Mouse (Mus musculus): ENCODE data around the gene Plg. TPM values are rescaled to one million over a fixed set of nuclear protein-coding genes. Genes with fewer than 3 reads are reported as not detected.
A peak's percentile ranks its signal among the peaks of the same experiment; 100 is the strongest.

Plg gene
- total and polyA plus RNA-seq, 3 experiments = 0.04 TPM; not detected in 2

DNA sequence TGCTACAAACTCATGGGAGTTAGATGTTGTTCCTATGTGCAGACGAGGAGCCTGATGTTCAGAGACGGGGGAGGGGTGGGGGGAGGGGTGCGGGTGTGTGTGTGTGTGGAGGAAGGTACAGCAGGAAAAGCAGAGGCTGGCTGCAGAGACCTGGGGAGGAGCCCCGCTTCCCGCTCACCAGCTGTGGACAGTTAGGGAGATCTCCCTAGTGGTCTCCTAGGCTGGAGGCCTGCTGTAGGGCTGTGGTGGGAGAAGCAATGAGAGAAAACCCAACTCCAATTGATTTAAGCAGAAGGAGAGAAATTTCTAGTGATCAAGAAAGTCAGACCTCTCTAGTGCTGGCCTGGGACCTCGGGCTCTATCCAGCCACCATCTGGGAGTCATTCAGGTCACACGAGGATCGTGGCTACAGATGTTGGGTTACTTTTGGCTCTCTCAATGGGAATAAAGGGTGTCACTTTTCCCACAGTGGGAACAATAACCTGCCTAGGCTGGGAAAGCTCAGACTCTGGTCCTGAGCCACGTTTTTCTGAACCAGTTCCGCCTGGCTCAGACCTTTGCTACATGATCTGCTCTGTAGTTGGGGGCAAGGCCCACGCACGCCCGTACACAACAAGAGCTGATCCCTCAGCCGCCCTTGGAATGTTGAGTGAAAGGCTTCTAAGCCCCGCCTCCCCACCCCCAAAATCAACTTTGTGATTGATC, 36.8 kb downstream of the Plg start:
- intact Hi-C loops (cut with DNase I) = loop anchor here (5.0 to 10.0 kb wide), 2 partner anchors 450 to 582 kb away; partner anchors contain the start of gene Mas1
- H3K27me3 ChIP-seq (ENCODE audit: control insufficient read depth, insufficient read depth, low read length) = no peaks in the 10 kb centered on the region
- H3K9ac ChIP-seq (ENCODE audit: low read depth, low read length) = no peak overlapping the region
- H3K36me3 ChIP-seq (ENCODE audit: control insufficient read depth, insufficient read depth, low read length) = no peaks in the 10 kb centered on the region
- peak overlapping the region; percentile 49 for H3K27ac ChIP-seq
- peak in 1 of 2 experiments; percentile 39 for DNase-seq
- peaks cover 8% of the 10 kb centered on the region for H3K4me1 ChIP-seq (ENCODE audit: control insufficient read depth, insufficient read depth, low read length)
- no peak for TF ChIP-seq POLR2A (IDR thresholded peaks at IDR 0.05; ENCODE audit: insufficient read depth, low read depth, low read length)
- no peak for TF ChIP-seq CTCF (IDR thresholded peaks at IDR 0.05)
- no peak for TF ChIP-seq EP300 (IDR thresholded peaks at IDR 0.05; ENCODE audit: insufficient read depth, low read depth, low read length)
- H3K79me2 ChIP-seq (replicated peaks; ENCODE audit: control insufficient read depth, insufficient read depth, low read length) = no peaks in the 10 kb centered on the region
- WGBS = 42% methylated on average over 15 of the region's 15 CpGs
- H3K4me3 ChIP-seq = no peak overlapping the region

DNA sequence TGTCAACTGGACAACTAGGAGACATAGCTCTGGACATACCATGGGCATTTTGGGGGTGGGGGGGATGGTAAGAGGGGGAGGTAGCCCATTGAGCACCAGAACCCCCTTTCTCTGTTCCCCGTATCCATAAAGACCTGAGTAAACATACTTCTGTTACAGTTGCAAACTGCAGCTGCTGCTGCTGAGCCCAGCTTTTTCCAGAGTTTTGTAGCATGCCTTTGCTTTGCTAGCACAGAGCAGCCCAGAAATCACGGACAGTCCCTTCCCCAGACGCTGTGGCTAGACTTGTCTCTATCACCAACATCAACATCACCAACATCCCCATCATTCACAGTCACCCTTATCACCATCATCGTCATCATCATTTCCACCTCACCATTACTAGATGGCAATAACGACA, 37.3 kb downstream of the Plg start:
- WGBS = 58% methylated on average over 5 of the region's 5 CpGs
- Histone ChIP-seq H3K27me3 (ENCODE audit: control insufficient read depth, insufficient read depth, low read length) (no peaks in the 10 kb centered on the region), H3K36me3 (ENCODE audit: control insufficient read depth, insufficient read depth, low read length) (no peaks in the 10 kb centered on the region), H3K9ac (ENCODE audit: low read depth, low read length) (no peak overlapping the region), H3K4me1 (ENCODE audit: control insufficient read depth, insufficient read depth, low read length) (peaks cover 8% of the 10 kb centered on the region), H3K79me2 (replicated peaks; ENCODE audit: control insufficient read depth, insufficient read depth, low read length) (no peaks in the 10 kb centered on the region), H3K4me3 (no peak overlapping the region), H3K27ac (peak overlapping the region; percentile 49; the same call in 1 of the 2 replicates)
- TF ChIP-seq POLR2A (IDR thresholded peaks at IDR 0.05; ENCODE audit: insufficient read depth, low read depth, low read length) (no peak), EP300 (IDR thresholded peaks at IDR 0.05; ENCODE audit: insufficient read depth, low read depth, low read length) (no peak)
- intact Hi-C loops (cut with DNase I) = loop anchor here (1.0 to 10.0 kb wide), 6 partner anchors 39 to 582 kb away; partner anchors contain the start of gene Mas1
- DNase-seq = no peak

DNA sequence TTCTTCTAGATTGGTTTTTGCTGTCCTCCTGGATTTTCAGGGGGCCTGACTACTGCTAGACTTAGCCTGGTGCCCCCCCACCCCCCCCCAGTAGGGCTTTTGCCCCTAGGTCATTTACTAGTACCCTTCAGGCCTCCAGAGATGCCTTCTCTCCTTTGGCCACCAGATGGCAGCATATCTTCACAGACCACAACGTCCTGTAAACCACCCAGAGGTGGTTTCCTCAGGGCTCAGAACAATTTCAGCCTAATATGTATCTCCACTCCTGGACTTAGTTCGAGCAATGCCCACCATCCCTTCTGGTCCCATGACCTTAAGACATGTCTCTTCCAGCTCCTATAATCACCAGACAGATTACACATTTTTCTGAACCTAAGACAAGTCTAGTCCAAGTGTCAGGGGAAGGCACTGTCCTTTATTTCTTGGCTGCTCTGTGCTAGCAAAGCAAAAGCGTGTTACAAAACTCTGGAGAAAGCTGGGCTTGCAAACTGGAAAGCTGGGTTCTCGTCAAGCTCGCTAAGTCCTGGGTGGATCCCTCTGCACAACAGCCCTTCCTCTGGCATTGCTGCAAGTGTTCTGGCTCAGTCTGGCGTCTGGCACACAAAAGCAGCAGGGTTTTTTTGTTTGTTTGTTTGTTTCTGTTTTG, 38.0 kb downstream of the Plg start:
- H3K4me3 ChIP-seq = no peak overlapping the region
- WGBS = 37% methylated on average over 6 of the region's 6 CpGs
- H3K36me3 ChIP-seq (ENCODE audit: control insufficient read depth, insufficient read depth, low read length) = no peaks in the 10 kb centered on the region
- DNase-seq = peak; percentile 74 to 85
- no peak overlapping the region for H3K27ac ChIP-seq
- intact Hi-C loops (cut with DNase I) = loop anchor here (1.0 to 10.0 kb wide), 6 partner anchors 38 to 581 kb away; partner anchors contain the start of gene Mas1
- TF ChIP-seq EP300 (IDR thresholded peaks at IDR 0.05; ENCODE audit: insufficient read depth, low read depth, low read length) (peak; percentile 75; the same call in 1 of the 2 replicates), POLR2A (IDR thresholded peaks at IDR 0.05; ENCODE audit: insufficient read depth, low read depth, low read length) (no peak), CTCF (IDR thresholded peaks at IDR 0.05) (peak; percentile 83)
- H3K27me3 ChIP-seq (ENCODE audit: control insufficient read depth, insufficient read depth, low read length) = no peaks in the 10 kb centered on the region
- H3K9ac ChIP-seq (ENCODE audit: low read depth, low read length) = no peak overlapping the region
- H3K79me2 ChIP-seq (replicated peaks; ENCODE audit: control insufficient read depth, insufficient read depth, low read length) = no peaks in the 10 kb centered on the region
- H3K4me1 ChIP-seq (ENCODE audit: control insufficient read depth, insufficient read depth, low read length) = peaks cover 8% of the 10 kb centered on the region

DNA sequence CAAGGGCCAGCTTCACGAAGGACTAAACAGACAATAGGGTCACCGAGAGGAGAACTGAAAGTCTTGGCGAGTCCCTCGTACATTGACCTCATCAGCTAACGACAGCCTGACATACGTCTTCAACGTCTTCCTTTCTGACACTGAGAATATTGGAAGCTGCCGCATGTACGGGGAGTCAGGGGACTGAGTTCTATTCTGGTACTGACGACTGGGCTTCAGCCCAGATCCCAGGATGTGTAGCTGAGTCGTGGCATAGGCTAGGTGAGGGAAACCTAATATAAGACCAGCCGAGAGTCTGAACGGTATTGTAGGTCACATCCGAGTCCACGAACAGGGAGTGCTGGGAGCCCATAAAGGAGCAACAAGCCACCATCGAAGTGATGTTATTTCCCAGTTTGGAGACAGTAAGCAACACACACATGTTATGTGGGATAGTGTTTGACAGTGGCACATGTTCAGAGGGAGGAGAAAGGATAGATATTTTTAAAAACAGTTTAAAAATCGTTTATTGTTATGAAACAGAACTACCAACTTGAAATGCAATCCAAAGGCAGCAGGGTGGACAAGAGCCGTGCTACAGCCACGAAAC, 41.2 kb downstream of the Plg start:
- no peaks in the 10 kb centered on the region for H3K36me3 ChIP-seq (ENCODE audit: control insufficient read depth, insufficient read depth, low read length)
- TF ChIP-seq EP300 (IDR thresholded peaks at IDR 0.05; ENCODE audit: insufficient read depth, low read depth, low read length) = no peak
- no peak for TF ChIP-seq CTCF (IDR thresholded peaks at IDR 0.05)
- TF ChIP-seq POLR2A (IDR thresholded peaks at IDR 0.05; ENCODE audit: insufficient read depth, low read depth, low read length) = no peak
- 38% methylated on average over 19 of the region's 19 CpGs for WGBS
- H3K27me3 ChIP-seq (ENCODE audit: control insufficient read depth, insufficient read depth, low read length) = no peaks in the 10 kb centered on the region
- DNase-seq = peak in 1 of 2 experiments; percentile 25
- H3K4me3 ChIP-seq = no peak overlapping the region
- peaks cover 5% of the 10 kb centered on the region for H3K4me1 ChIP-seq (ENCODE audit: control insufficient read depth, insufficient read depth, low read length)
- intact Hi-C loops (cut with DNase I) = loop anchor here (5.0 to 10.0 kb wide), 2 partner anchors 445 to 578 kb away; partner anchors contain the start of gene Mas1
- H3K27ac ChIP-seq = no peak overlapping the region; the same call in 1 of the 2 replicates
- H3K9ac ChIP-seq (ENCODE audit: low read depth, low read length) = no peak overlapping the region; the same call in 1 of the 2 replicates
- H3K79me2 ChIP-seq (replicated peaks; ENCODE audit: control insufficient read depth, insufficient read depth, low read length) = no peaks in the 10 kb centered on the region

DNA sequence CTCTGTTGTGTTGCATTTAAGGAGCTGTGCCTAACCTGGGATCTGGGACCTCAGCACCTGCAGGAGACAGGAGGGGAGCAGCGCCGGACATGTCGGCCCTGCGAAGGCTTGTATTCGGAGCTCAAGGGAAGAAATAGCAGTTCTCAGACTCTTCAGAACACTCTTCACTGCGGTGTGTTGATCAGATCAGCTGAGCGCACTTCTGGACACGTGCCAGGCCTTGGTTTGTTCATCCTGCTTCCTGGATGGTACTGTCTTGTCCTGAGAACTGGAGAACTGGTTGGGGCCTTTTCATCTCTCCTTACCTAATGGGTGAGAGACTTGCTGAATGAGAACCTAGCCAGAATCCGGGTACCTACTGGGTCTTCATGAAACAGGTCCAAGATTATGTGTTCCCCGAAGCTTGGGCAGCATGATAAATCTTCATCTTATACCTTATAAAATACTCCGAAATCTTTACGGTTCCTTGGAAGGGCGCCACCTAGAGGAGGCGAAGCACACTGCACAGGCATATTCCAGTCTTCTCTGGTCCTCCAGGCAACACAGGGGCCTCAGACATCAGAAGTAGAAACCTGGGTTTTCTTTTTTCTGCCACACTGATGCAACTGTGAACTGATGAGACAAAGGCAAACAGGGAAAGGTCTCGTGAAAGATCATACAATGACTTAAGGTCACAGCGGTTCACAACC, 42.6 kb downstream of the Plg start:
- Histone ChIP-seq H3K27ac (no peak overlapping the region), H3K4me1 (ENCODE audit: control insufficient read depth, insufficient read depth, low read length) (peaks cover 5% of the 10 kb centered on the region), H3K27me3 (ENCODE audit: control insufficient read depth, insufficient read depth, low read length) (no peaks in the 10 kb centered on the region), H3K79me2 (replicated peaks; ENCODE audit: control insufficient read depth, insufficient read depth, low read length) (no peaks in the 10 kb centered on the region), H3K9ac (ENCODE audit: low read depth, low read length) (no peak overlapping the region), H3K36me3 (ENCODE audit: control insufficient read depth, insufficient read depth, low read length) (no peaks in the 10 kb centered on the region), H3K4me3 (no peak overlapping the region)
- 66% methylated on average over 16 of the region's 16 CpGs for WGBS
- no peak for DNase-seq
- intact Hi-C loops (cut with DNase I) = no loop called here
- no peak for TF ChIP-seq EP300 (IDR thresholded peaks at IDR 0.05; ENCODE audit: insufficient read depth, low read depth, low read length)
- TF ChIP-seq CTCF (IDR thresholded peaks at IDR 0.05) = peak; percentile 72

Data from heart, adult 2 months (tissue).